Mouse (Mus musculus): Measurements from ENCODE around the gene Arid3b. TPM values are rescaled to one million over a fixed set of nuclear protein-coding genes. Genes with fewer than 3 reads are reported as not detected.

The Arid3b gene
- polyA plus RNA-seq, 1 experiment, result 6.7 TPM

DNA sequence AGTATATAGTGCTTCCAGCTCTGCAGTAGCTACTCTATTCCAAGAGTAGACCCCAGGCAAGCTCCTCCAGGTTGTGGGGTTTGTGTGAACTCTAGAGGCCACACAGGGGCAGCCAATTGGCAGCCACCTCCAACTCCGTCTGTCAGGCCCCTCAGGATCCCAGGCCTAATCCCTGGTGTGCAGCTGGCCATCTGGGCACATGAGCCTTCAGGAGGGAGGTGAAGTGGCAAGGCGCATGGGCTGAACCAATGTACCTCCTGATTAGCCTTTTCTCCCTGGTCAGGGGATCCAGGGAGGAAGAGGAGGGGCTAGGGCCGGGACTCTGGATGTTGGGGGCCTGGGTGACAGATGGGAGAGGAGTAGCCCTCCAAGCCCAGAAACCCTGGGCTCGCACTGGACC is 60.9 kb downstream of the Arid3b start:
- no peak for DNase-seq (ENCODE audit: low spot score)

DNA sequence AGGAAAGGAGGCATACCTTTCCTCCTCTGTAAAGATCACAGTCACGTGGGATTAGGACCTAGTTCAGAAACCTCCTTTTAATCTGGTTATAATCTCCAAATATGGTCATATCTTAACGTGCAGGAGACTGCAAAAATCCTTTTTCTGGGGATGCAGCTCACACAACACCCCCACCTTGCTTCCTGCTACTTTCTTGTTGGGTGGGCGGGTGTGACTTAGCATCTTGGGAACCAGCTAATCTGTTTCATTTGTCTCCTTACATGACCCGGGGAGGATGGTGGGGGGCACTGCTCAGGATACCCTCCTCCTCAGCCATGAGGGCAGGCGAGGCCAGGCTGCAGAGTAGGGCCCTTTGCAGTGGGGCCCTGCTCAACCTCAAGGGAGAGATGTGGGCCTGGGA is 61.6 kb downstream of the Arid3b start:
- no peak for DNase-seq (ENCODE audit: low spot score)

DNA sequence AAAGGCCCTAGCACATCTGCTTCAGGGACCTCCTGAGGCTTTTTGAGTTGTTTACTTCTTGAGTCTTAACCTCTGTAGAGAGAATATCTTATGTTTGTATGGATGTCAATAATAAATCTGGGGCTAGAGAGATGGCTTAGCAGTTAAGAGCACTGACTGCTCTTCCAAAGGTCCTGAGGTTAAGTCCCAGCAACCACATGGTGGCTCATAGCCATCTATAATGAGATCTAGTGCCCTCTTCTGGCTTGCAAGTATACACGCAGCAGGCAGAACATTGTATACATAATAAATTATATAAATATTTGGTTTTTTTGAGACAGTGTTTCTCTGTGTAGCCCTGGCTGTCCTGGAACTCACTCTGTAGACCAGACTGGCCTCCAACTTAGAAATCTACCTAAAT is 62.4 kb downstream of the Arid3b start:
- no peak for DNase-seq (ENCODE audit: low spot score)

DNA sequence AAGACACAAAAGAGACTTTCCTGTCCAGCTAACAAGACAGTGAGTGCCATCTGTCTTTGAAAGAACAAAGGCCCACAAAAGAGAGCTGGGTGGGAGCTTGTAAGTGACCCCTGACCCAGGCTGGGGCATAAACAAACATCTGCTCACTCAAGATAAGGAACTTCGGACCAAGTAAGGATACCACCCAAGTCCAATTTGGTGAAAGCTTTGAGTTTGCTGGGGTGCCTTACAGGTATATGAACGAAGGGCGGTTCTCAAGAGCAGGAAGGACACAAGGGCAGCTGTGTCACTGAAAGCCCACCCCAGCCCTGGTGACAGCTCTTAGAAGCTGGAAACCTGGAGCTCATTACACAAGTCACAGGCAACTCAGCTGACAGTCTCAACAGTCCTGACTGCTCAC is 62.8 kb downstream of the Arid3b start:
- DNase-seq (ENCODE audit: low spot score), result no peak

DNA sequence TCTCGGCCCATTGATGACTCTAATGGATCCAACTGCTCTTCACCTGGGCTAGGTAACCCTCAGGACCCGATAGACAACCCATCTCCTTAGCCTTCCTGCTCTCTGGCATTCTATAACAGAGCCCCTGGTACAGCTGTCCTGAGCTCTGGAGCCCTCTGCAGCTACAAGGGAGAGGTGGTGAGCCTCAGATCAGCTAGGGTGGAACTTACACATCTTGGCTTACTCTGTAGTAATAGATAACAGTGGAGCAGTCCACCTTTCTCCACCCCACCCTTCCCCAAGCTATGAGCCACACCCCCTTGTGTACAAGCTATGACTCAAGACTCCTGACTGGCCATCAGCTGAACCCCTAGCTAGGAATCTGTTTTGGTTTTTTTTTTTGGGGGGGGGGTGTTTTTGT is 65.8 kb downstream of the Arid3b start:
- DNase-seq (ENCODE audit: low spot score), result no peak

DNA sequence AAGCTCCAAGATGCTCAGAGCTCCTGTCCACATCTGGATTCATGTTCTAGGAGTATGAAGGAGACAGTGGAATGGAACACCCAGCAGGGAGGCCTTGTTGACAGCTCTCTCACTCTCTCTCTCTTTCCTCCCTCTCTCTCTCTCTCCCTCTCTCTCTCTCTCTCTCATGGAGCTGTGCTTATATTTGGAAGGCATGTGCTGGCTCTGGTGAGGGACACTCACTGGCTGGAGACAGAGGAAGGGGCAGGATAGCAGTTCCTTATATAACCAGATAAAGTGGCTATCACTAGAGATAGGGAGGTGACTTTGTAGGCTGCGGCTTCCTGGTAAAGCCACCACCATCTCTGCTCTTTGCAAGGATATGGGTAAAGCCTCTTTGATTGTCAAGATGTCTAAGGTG is 66.4 kb downstream of the Arid3b start:
- no peak for DNase-seq (ENCODE audit: low spot score)

DNA sequence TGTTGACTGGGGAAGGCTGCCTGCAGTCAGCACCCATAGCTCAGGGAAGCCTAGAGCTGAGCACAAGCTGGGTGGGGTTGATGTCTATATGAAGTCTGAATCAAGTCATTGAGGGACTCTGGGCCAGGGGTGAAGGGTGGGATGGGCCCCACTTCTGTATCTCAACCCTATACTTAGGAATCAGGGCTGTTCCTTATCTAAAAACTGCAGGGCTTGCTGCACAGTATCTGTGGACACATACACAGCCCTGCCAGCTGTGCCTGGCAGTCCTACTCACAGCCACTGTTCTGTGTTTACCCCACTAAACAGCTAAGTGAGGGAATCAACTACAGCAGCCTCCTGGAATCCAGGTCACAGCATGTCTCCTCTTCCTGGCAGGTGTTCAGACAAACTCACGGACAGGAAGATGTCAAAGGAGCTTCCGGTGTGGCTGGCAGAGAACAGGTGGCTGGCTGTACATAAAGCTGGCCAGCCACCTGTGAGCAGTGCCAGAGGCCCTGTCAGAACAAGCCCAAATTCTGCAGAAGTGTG is 67.0 kb downstream of the Arid3b start:
- DNase-seq (ENCODE audit: low spot score), result no peak

DNA sequence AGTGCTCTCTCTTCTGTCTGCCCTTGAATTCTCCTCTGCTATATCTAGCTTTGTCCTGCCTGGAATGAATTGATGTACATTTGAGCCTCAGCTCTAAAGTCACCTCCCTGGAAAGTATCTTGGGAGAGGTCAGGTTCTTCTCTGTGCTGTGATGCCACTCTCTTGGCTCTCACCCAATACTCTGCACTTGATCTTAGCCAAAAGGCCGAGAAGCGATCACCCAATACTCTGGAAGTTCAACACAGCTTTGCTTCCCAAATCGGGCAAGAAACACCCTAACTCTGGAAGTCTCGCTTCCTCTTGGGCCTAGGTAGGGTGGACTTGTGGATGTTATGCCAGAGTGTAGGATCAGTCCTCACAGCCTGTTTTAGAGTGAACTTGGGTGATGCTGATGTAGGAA is 69.4 kb downstream of the Arid3b start:
- no peak for DNase-seq (ENCODE audit: low spot score)

DNA sequence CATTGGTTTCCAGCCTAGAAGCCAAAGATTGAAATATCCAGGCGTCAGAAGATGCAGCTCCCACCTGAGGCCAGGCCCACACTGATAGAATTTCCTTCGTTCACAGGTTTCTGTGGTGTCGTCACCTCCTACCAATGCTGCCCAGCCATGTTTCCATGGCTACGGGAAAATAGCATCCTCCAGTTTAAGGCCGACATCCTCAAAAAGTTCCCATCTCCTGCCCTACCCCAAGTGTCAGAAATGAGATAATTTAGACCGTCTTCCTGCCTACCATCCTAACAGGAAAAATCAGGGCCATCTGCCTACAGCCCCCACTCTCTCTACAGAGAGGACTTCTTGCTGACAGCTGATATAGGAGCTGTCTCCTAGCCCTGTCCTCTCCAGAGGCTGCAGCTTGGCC is 70.2 kb downstream of the Arid3b start:
- DNase-seq (ENCODE audit: low spot score), result no peak

DNA sequence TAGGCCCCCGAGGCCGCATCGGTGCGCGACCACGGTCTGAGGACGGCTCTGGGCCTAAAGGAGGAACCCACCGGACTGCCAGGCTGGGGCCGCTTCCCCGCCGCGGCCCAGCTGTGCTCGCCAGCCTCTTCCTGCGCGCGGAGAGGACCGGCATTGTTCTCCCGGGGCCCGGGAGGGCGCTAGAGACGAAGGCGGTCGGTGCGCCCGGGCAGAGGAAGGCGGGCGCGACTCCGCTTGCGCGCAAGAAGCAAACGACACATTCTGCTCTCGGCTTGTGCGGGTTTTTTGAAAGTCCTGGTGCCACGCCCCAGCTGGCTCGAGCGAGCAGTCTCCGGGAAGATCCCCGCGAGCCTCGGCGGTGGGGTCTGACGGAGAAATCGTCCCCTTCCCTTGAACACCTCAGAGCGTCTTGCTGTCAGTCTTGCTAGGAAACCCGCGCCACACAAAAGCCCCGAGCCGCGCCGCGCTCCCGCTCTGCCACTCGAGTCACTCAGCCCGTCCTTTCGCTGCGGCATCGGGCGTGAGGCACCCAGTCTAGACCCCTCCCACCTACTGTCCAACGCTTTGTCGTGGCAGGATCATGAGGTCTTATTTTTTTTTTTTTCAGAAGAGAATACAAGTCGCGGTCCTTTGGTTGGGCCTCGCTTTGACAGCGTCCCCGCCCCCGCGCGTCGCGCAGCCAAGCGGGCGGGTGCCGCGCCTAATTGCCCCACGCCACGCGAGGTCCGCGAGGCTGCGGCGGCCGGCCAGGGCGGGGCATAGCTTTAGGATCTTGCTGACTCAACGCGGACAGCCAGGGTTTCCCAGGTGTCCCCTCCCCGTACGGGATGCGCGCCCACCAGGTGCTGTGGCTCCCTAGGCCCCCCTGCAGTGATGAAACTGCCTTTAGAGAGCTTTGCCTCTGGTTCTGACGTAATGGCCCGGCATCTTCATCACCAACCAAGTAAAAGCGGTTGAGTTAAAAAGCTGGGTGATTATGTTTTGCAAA is 70.9 kb downstream of the Arid3b start, which contains the start of gene Clk3:
TSS of gene Clk3 (minus strand) at position 497 of the 988 bp plus-strand sequence.
- peak; percentile 45 for DNase-seq (ENCODE audit: low spot score)

DNA sequence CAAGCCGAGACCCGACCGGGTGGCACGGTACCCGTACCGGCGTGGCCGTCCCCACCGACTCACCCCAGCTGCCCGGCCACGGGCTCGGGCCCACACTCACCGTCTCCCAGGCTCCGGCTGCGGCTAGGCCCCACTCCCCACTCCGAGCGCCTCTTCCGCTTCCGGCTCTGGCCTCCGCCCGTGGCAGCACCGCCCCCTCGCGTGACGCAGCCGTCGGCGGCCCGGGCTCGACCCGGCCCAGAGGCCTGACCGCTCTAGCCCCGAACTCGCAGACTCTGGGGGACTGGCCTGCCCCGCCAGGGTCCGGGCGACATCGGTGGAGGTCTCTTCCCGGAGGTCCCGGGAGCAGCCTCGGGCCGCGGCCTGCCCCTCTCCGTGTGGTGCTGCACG is 71.6 kb downstream of the Arid3b start:
- peak; percentile 97 for DNase-seq (ENCODE audit: low spot score)

DNA sequence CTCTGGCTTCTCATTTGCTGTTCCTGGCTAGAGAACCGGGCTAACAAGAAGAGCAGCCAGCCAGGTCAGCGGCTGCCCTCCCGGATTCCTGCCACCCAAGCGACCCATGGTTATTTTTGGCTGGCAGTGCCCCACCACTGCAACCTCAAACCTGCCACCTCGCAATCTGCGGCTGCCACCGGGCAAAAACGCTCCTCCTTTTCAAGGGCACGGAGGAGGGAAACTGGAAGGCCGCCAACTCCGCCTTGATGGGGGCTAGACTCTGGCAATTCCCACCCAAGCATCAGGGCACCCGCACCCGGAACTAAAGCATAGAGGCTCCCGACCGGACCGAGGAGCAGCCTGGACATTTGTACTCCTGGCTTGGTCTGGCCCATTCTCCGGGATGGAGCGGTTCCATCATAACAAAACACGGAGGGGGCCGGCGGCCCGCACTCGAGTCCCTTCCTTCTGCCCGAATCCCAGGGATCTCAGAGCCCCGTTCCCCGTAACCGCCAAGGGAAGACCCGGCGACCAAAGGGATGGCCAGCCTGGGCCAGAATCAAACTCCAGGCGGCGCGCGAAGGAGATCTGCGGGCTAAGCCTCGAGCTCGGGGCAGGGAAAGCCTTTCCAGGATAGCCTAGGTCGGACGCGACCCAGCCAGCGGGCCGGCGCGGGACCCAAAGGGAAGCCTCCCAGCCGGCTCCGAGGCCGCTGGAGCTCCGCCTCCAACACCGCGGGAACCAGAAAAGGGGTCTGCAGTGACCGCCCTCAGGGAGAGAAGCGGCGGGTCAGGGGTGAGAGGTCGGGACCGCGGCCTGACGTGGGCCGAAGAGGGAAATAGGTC is 72.2 kb downstream of the Arid3b start:
- DNase-seq (ENCODE audit: low spot score), result peak; percentile 66

DNA sequence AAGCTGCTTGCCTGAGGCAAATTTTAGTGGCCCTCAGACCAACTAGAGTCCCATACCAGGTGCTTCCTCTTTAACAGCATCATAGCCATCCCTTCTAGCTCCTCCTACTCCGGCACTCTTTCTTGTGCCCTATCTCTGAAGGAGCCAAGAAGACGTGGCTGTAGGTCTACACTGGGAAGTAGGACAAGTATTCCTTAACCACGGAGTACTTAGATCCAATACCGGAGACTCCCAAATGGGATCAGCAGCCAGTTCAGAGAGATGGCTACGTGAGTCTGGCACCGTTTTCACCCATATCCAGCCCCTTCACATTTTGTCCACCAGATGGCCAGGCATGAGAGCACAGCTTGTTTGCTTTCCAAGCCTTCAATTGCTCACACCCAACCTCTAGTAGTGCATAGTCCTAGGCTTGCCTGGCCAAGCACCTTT is 74.0 kb downstream of the Arid3b start:
- no peak for DNase-seq (ENCODE audit: low spot score)

DNA sequence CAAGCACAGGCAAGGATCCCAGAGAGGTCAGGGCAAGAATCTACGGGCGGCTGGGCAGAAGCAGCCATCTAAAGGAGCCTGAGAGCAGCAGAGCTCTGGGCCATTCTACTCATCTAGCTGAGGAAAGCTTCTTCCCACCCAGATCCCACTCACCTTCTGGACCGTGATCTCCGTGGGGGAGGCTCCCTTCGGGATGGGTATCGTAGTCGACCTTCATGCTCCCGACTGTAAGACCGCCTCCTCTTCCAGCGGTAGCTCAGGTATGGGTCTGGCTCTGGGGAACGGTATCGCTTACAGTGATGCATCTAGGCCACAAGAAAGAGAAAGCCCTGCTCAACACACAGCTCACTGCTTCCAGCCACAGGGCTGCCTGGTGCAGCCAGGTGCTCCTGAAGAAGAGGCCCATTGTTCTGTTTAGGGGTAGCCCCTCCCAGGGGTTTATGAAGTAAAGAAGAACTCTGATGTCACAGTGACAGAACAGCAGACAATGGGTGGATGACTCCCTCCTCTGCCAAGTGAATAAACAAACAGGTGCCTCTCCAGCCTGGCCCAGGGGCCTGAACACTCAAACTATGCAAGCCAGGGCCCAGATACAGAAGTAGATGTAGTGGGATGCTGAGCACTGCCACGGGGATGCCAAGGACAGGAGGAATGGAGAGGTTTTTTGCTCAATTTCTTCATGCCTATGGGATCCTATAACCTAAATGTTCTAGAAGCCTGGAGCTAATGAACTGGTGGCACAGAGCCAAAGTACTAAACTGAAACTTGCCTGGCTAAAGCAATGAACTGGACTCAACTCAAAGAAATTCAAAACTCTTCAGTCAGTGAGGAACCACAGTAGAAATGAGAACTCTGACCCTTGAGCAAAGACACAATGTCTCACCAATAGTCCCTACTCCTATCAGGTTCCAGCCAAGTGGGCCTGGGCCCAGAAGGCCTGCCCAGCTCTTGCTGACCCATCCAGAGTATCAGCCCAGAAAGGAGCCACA is 74.7 kb downstream of the Arid3b start:
- DNase-seq (ENCODE audit: low spot score), result no peak

DNA sequence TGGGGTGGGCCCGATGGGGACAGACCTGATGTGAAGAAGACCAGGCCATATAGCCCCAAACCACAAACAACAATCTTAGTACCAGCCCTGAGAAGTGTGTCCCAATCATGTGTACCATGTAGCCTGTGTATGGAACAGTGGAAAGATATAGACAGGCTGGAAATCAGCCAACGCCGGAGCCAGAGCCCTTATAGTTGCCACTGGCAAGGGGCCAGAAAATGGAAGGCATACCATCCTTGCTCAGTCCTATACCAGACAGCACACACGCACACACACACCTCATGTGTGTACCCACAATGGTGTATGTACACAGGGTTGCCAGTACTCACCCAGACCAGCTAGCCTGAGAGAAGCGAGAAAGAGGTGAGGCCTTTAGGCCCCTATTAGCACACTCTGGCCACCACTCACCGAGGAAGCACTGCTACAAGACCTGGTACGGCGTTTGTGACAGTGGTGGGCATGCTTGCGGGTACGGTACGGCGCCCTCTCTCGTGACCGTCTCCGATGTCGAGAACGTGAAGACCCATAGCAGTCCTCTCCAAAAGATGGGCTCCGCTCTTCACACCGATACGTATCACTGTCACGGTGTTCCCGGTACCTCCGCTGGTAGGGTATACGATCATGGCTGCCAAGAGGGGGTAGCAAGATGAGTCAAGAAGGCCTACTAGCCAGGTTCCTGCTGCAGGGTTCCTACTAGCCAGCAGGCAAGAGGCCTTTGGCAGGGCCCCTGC is 76.0 kb downstream of the Arid3b start:
- no peak for DNase-seq (ENCODE audit: low spot score)

DNA sequence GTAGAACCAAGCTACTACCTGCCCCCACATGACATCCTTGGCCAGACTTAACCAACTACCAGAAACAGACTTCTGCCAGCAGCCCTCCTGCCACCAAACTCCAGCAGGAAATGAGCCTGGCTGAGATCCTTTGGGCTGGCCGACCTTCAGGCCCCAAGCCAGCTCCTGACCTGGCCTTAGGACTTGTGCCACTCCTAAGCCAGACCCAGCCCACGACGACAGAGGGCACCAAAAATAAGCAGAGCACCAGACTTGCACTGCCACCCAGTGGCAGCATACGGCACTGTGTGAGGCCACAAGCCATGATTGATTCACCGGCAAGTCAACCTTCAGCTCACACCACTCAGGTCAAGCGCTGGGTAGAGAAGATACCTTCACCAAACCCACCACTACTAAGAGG is 77.3 kb downstream of the Arid3b start:
- DNase-seq (ENCODE audit: low spot score), result peak; percentile 51

DNA sequence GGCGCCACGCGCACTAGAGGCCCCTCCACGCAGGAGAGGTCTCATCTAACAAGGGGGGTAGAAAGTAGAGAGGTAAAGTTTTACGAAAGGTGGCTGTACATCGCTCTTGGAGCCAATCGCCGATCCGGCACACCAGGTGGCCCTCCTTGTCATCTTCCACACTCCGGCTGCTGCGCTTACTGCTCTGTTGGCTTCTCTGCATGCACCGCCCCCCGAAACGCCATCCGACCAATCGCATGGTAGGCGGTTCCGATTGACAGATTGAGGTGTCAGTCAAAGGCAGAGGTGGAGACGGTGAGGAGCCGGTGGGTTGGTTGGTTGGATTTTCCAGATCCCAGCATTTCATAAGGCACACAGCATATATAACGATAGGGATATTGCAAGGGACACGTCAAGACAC is 78.1 kb downstream of the Arid3b start:
- DNase-seq (ENCODE audit: low spot score), result no peak

DNA sequence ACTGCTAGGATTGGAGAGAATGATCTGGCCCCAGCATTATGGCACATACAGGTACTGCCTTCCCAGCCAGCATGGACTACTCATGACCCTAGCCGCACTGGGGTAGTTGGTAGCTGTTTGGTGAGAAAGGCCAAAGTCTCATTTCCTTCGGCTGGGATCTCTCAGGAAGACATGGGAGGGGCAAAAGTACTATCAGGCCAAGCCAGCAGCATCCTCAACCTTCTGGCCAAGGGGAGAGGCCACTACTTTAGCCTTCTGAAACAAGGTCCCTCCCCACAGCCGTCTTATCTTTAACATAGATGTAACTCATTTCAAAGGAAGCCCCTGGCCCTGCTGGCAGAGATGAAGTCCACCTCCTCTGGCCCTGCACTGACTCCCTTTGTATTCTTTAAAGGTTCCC is 79.0 kb downstream of the Arid3b start:
- DNase-seq (ENCODE audit: low spot score), result no peak

DNA sequence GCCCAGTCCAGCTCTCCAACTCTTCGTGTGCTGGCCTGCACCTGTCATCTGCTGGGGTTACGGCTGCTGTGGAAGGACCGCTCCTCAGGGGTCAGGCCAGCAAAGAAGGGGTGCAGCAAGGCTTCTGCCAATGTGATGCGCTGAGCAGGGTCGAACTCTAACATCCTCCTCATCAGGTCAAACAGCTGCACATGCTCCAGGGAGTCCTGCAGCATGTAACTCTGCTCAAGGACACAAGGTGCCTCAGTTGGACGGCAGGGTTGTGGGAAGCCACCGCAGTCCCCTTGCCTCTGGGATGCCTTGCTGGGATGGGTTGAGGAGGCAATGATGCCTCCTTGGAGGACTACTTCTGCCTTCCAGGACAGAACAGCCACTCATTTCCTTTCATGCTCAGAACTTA is 85.7 kb downstream of the Arid3b start:
- DNase-seq (ENCODE audit: low spot score), result no peak

DNA sequence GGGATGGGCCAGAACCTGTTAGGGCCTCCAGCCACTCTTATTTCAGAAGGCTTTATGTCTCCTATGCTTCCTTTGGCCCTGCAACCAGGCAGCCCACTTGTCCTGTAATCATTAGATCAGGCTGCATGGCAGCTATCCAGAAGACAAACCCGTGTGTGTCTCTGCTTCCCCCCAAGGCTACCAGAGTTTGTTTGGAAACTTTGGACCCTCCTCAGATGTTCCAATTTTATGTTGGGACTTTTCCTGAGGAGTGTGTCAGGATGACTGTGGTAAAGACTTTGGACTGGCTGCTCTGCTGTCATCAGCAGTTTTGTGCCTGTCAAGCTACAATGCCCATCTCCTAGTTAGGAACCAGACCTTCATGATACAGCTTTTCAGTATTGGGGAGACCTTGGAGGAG is 87.8 kb downstream of the Arid3b start:
- no peak for DNase-seq (ENCODE audit: low spot score)

DNA sequence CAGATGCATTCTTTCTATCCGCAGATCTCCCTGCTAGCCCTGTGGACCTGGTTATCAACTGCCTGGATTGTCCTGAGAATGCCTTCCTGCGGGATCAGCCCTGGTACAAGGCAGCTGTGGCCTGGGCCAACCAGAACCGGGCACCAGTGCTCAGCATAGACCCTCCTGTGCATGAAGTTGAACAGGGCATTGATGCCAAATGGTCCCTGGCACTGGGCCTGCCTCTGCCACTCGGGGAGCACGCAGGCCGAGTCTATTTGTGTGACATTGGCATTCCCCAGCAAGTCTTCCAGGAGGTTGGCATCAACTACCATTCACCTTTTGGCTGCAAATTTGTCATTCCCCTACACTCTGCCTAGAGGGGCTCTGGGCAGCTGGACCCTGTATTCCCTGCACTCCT is 88.5 kb downstream of the Arid3b start:
- no peak for DNase-seq (ENCODE audit: low spot score)

Measured in urinary bladder, adult 2 months (tissue).